Mouse (Mus musculus) kidney, embryonic 15.5 days (tissue): ENCODE data around the gene Chrdl2. TPM values are rescaled to one million over a fixed set of nuclear protein-coding genes. Genes with fewer than 3 reads are reported as not detected.

ENCODE experiments used
- ATAC-seq: fragments of 200-750 bp; cut with Nextera tagmentation; replicated peaks from 2 replicates; pipeline ENCODE4 v1.8.0; 2017; ENCODE audit warnings: moderate TSS enrichment; ENCODE audit not compliant: low FRiP score
- H3K27ac ChIP-seq: fragments of 300-500 bp; sonication (generic); 2 replicates; pipeline ENCODE4 v1.5.1; 2015; ENCODE audit warnings: mild to moderate bottlenecking, inconsistent platforms
- H3K27me3 ChIP-seq: fragments of 300-500 bp; sonication (generic); 2 replicates; pipeline ENCODE4 v1.6.1; 2015; ENCODE audit warnings: inconsistent platforms
- H3K36me3 ChIP-seq: fragments of 300-500 bp; sonication (generic); 2 replicates; pipeline ENCODE4 v1.6.1; 2015; ENCODE audit warnings: inconsistent platforms
- H3K4me1 ChIP-seq: fragments of 300-500 bp; sonication (generic); 2 replicates; pipeline ENCODE4 v1.6.1; 2015; ENCODE audit warnings: inconsistent platforms
- H3K4me2 ChIP-seq: fragments of 300-500 bp; sonication (generic); 2 replicates; pipeline ENCODE4 v1.6.1; 2015; ENCODE audit warnings: moderate library complexity, mild to moderate bottlenecking, inconsistent platforms
- H3K4me3 ChIP-seq: fragments of 300-500 bp; sonication (generic); replicated peaks from 2 replicates; pipeline ENCODE4 v1.5.1; 2015; ENCODE audit warnings: mild to moderate bottlenecking, inconsistent platforms
- H3K9ac ChIP-seq: fragments of 300-500 bp; sonication (generic); 2 replicates; pipeline ENCODE4 v1.6.1; 2015; ENCODE audit warnings: mild to moderate bottlenecking, inconsistent platforms
- H3K9me3 ChIP-seq: fragments of 300-500 bp; sonication (generic); replicated peaks from 2 replicates; pipeline ENCODE4 v1.6.1; 2016; ENCODE audit warnings: inconsistent platforms
- WGBS: fragments of 180-500 bp; shearing (Covaris S2); methylation state at CpG from one replicate; pipeline ENCODE4 v1.1.7; 2015; ENCODE audit warnings: mixed read lengths; 5-methylcytosine and 5-hydroxymethylcytosine counted together
- polyA plus RNA-seq: library from polyadenylated mRNA; unstranded; fragments of >200 nt; fragmentation: Nextera tagmentation; extraction: Ambion mirVana; gene quantifications from 2 replicates; pipeline ENCODE4 v1.2.1, GENCODE M21; 2015

Chrdl2 gene
- polyA plus RNA-seq, 1 experiment from 2014 or later, result 0.69 TPM

GRCm38 (mm10) chr7:99990990-99991707 lies 14.8 kb upstream of the Chrdl2 start:
- ATAC-seq, result no peak
- Histone ChIP-seq H3K4me1 (no peaks in the 10 kb centered on the region), H3K9ac (no peak overlapping the region), H3K4me2 (no peak overlapping the region), H3K9me3 (no peaks in the 10 kb centered on the region), H3K36me3 (no peaks in the 10 kb centered on the region), H3K27me3 (no peaks in the 10 kb centered on the region; the same call in 1 of the 2 replicates), H3K4me3 (no peak overlapping the region), H3K27ac (no peak overlapping the region)
- WGBS, result 83% methylated on average over 8 of the region's 8 CpGs

GRCm38 (mm10) chr7:99993159-99993558 lies 12.8 kb upstream of the Chrdl2 start:
- H3K4me2 ChIP-seq, result no peak overlapping the region
- no peak for ATAC-seq
- H3K27ac ChIP-seq, result no peak overlapping the region
- no peaks in the 10 kb centered on the region for H3K4me1 ChIP-seq
- H3K9ac ChIP-seq, result no peak overlapping the region
- H3K9me3 ChIP-seq, result no peaks in the 10 kb centered on the region
- no peaks in the 10 kb centered on the region for H3K36me3 ChIP-seq
- 86% methylated on average over 7 of the region's 7 CpGs for WGBS
- H3K27me3 ChIP-seq, result no peaks in the 10 kb centered on the region
- H3K4me3 ChIP-seq, result no peak overlapping the region

GRCm38 (mm10) chr7:99995186-99995585 lies 10.8 kb upstream of the Chrdl2 start:
- no peaks in the 10 kb centered on the region for H3K27me3 ChIP-seq
- H3K36me3 ChIP-seq, result no peaks in the 10 kb centered on the region

DNA sequence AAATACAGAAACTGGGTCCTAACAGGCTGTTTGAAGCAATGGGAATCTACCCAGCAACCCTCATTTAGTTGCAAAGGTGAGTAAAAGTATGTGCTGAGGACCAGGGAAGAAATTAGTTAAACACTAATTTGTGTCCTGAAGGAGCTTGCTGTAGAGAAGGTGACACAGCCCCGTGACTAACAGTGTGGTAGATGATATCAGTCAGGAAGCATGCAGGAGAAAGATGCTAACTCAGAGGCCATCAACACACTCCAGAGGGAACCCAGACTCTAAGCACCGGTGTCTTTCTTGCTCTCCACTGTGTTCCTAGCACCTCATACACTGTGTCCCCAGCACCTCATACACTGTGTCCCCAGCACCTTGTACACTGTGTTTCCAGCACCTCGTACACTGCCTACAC lies 7.3 kb upstream of the Chrdl2 start:
- ATAC-seq, result no peak
- Histone ChIP-seq H3K4me2 (no peak overlapping the region), H3K36me3 (no peaks in the 10 kb centered on the region), H3K9me3 (no peaks in the 10 kb centered on the region), H3K9ac (no peak overlapping the region), H3K4me1 (no peaks in the 10 kb centered on the region), H3K27me3 (peaks cover 11% of the 10 kb centered on the region), H3K27ac (no peak overlapping the region), H3K4me3 (no peak overlapping the region)
- WGBS, result 76% methylated on average over 3 of the region's 3 CpGs

More at GRCm38 (mm10) chr7:99995186-99995585, 10.8 kb upstream of the Chrdl2 start:
- H3K9ac ChIP-seq, result no peak overlapping the region
- H3K9me3 ChIP-seq, result no peaks in the 10 kb centered on the region
- H3K4me3 ChIP-seq, result no peak overlapping the region
- H3K4me2 ChIP-seq, result no peak overlapping the region
- H3K27ac ChIP-seq, result no peak overlapping the region
- 66% methylated on average over 7 of the region's 7 CpGs for WGBS
- H3K4me1 ChIP-seq, result no peaks in the 10 kb centered on the region
- ATAC-seq, result no peak

DNA sequence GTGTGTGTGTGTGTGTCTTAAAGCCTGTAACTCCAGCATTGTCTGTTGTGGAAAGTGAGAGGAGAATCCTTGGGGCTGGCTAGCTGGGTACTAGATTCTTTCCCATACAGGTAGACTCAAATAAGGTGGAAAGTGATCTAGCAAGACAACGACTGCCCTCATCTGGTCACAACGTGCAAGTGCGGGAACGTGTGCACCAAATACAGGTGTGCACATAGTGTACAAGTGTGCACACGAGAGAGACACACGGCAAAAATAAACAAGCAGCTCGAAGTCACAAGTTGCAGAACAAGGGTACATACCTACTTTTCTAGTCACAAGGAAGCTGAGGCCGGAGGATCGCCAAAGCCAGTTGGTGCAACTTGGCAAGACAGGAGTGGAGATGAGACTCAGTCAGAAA lies 2.2 kb upstream of the Chrdl2 start:
- ATAC-seq, result no peak

DNA sequence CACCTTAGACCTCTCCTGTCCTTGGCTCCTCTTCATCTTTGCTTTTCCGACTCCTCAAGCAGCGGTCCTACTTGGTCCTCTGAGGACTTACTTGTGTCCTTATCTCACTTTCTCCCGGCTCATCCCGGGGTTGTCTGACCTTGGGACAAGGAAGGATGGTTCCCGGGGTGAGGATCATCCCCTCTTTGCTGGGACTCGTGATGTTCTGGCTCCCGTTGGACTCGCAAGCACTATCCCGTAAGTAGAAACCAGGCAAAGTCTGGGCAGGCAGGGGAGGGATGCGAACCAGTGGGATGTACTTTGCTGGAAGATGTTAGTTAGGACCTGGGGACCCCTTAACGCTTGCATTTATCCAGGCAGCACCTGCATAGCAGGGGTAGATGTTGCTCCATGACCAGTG lies 439 bp downstream of the Chrdl2 start:
- Histone ChIP-seq H3K4me2 (peak overlapping the region; percentile 98), H3K27ac (no peak overlapping the region), H3K9me3 (no peaks in the 10 kb centered on the region), H3K9ac (no peak overlapping the region; the same call in 1 of the 2 replicates), H3K4me1 (peaks cover 26% of the 10 kb centered on the region), H3K36me3 (no peaks in the 10 kb centered on the region), H3K27me3 (peaks cover 78% of the 10 kb centered on the region), H3K4me3 (peak overlapping the region; percentile 56)
- no peak for ATAC-seq
- WGBS, result 4% methylated on average over 11 of the region's 11 CpGs

More for the DNA sequence above, 2.2 kb upstream of the Chrdl2 start:
- Histone ChIP-seq H3K4me1 (peaks cover 17% of the 10 kb centered on the region), H3K27ac (no peak overlapping the region), H3K4me3 (no peak overlapping the region), H3K27me3 (peaks cover 59% of the 10 kb centered on the region), H3K9me3 (no peaks in the 10 kb centered on the region), H3K4me2 (no peak overlapping the region), H3K36me3 (no peaks in the 10 kb centered on the region), H3K9ac (no peak overlapping the region)
- 52% methylated on average over 9 of the region's 9 CpGs for WGBS

GRCm38 (mm10) chr7:100008765-100009164 lies 2.8 kb downstream of the Chrdl2 start:
- no peak overlapping the region for H3K27ac ChIP-seq
- WGBS, result 87% methylated on average over 4 of the region's 4 CpGs
- H3K4me3 ChIP-seq, result no peak overlapping the region
- H3K9me3 ChIP-seq, result no peaks in the 10 kb centered on the region
- no peak overlapping the region for H3K4me2 ChIP-seq
- H3K4me1 ChIP-seq, result peaks cover 26% of the 10 kb centered on the region
- H3K27me3 ChIP-seq, result peaks cover 67% of the 10 kb centered on the region
- no peaks in the 10 kb centered on the region for H3K36me3 ChIP-seq
- no peak for ATAC-seq
- H3K9ac ChIP-seq, result no peak overlapping the region

DNA sequence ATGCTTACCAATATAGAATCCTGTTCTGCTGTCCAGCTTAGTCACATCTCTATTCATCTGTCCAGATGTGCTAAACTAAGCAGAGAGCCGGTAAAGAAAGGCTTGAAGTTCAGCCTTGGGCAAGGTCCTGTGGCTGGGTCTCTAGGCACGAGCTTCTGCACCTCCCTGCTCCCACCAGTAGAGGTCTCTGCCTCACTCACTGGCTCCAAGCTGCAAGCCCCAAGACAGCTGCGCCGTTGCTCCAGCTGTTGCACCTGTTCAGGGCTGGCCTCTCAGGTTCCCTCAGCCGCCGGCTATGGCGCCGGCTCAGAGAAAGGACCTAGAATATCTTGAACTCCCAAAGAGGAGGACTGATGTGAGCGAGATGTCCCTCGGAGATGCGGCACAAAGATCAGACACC lies 3.7 kb downstream of the Chrdl2 start:
- Histone ChIP-seq H3K36me3 (no peaks in the 10 kb centered on the region), H3K4me2 (0 out of 2 replicates have a peak overlapping the region, but pooled peaks have one; percentile 21), H3K27ac (no peak overlapping the region), H3K4me3 (no peak overlapping the region), H3K9ac (no peak overlapping the region), H3K9me3 (no peaks in the 10 kb centered on the region), H3K27me3 (peaks cover 58% of the 10 kb centered on the region), H3K4me1 (peaks cover 35% of the 10 kb centered on the region)
- ATAC-seq, result 0 out of 2 replicates have a peak, but pooled peaks have one; percentile 23
- 11% methylated on average over 11 of the region's 11 CpGs for WGBS

DNA sequence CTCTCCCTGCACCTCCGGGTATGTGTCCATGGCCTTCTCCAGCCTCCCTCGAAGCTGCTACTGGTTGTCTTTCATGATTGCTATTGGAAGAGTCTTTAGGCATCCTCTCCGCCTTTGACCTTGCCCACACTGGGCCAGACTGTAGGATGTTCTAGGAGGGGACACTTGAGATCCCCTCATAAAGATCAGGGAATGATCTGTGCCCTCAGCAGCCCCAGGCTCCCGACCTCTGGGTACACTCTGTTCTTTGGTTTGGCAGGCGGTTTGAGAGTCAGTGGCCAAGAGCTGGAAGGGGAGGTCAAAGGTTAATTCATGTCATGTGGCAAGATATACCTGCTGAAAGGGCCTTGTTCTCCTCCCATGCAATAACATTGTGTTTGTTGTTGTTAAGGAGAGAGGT lies 4.7 kb downstream of the Chrdl2 start:
- H3K4me3 ChIP-seq, result no peak overlapping the region
- H3K9ac ChIP-seq, result no peak overlapping the region
- H3K4me1 ChIP-seq, result peaks cover 32% of the 10 kb centered on the region
- no peaks in the 10 kb centered on the region for H3K36me3 ChIP-seq
- ATAC-seq, result no peak
- peaks cover 48% of the 10 kb centered on the region for H3K27me3 ChIP-seq
- no peak overlapping the region for H3K27ac ChIP-seq
- no peaks in the 10 kb centered on the region for H3K9me3 ChIP-seq
- H3K4me2 ChIP-seq, result no peak overlapping the region
- WGBS, result 23% methylated on average over 5 of the region's 5 CpGs

DNA sequence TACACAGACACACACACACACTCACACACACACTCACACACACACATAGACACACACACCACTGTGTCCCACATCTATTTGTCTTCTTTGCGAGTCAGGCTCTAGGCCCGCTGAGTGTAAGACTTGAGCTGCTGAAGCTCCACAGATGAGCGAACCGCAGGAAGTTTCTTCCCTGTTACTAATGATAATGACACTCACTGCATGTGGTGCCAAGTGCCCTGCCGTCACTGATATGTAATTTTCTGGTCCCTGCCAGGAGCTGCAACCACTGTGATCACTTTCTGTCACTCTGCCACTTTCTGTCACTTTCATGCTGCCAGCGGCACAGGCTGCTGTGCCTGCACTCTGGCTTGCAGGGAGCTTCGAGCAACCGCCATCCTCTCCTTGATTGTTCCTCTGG lies 6.1 kb downstream of the Chrdl2 start:
- ATAC-seq, result no peak
- Histone ChIP-seq H3K9ac (no peak overlapping the region), H3K36me3 (no peaks in the 10 kb centered on the region), H3K27me3 (peaks cover 35% of the 10 kb centered on the region), H3K4me3 (no peak overlapping the region), H3K27ac (no peak overlapping the region), H3K4me1 (peaks cover 22% of the 10 kb centered on the region), H3K4me2 (no peak overlapping the region), H3K9me3 (no peaks in the 10 kb centered on the region)
- 48% methylated on average over 8 of the region's 8 CpGs for WGBS

- peaks cover 31% of the 10 kb centered on the region for H3K27me3 ChIP-seq
- peaks cover 22% of the 10 kb centered on the region for H3K4me1 ChIP-seq
- H3K4me2 ChIP-seq, result no peak overlapping the region
- no peaks in the 10 kb centered on the region for H3K9me3 ChIP-seq
- 33% methylated on average over 6 of the region's 6 CpGs for WGBS
- H3K27ac ChIP-seq, result no peak overlapping the region
- no peak for ATAC-seq
- no peak overlapping the region for H3K9ac ChIP-seq
- no peaks in the 10 kb centered on the region for H3K36me3 ChIP-seq
- no peak overlapping the region for H3K4me3 ChIP-seq
These were observed 6.5 kb downstream of the Chrdl2 start for GRCm38 (mm10) chr7:100012515-100012914.

GRCm38 (mm10) chr7:100014123-100014600 lies 8.2 kb downstream of the Chrdl2 start:
- Histone ChIP-seq H3K9ac (no peak overlapping the region), H3K4me1 (peaks cover 22% of the 10 kb centered on the region), H3K4me2 (no peak overlapping the region), H3K27me3 (peaks cover 14% of the 10 kb centered on the region), H3K4me3 (no peak overlapping the region), H3K27ac (peak overlapping the region; percentile 28; the same call in 1 of the 2 replicates), H3K36me3 (no peaks in the 10 kb centered on the region), H3K9me3 (no peaks in the 10 kb centered on the region)
- ATAC-seq, result peak; percentile 62
- 45% methylated on average over 8 of the region's 8 CpGs for WGBS
